Mouse (Mus musculus): ENCODE measurements around the gene Ccnb2. TPM values are rescaled to one million over a fixed set of nuclear protein-coding genes. Genes with fewer than 3 reads are reported as not detected.
"Not testable (repeated sequence)": the region's sequence is repeated elsewhere in the genome, so short reads cannot be mapped to it uniquely, and the experiment has no call there.

Gene Ccnb2
- 102 and 104 TPM in 2 replicates for total RNA-seq (2012; rRNA removed)
- total RNA-seq (2014; rRNA removed): 130 and 138 TPM in 2 replicates
- polyA plus RNA-seq (2012; ENCODE audit: insufficient read length, low read depth): 74.2 and 83.9 TPM in 2 replicates

GRCm38 (mm10) chr9:70421257-70422056 lies at the start of gene Ccnb2:
Gene Ccnb2 (minus strand): TSS chr9:70421547.
- dilution Hi-C loops (cut with MboI; ENCODE audit: extremely low pct_ligation_motif_present, extremely low pct_unique_long_range_greater_than_20kb, low sequenced_read_pairs) (no loop called here), in situ Hi-C loops (cut with MboI; ENCODE audit: low pct_ligation_motif_present, low pct_unique_long_range_greater_than_20kb, low sequenced_read_pairs) (no loop called here)
- peak; percentile 95 for DNase-seq (ENCODE audit: extremely low read depth)
- Histone ChIP-seq H3K36me3 (replicated peaks in 1 of 2; ENCODE audit: control insufficient read depth in 1 of 2, insufficient read depth in 1 of 2, low read length in 1 of 2) (peaks cover 36 to 48% of the 10 kb centered on the region in 2 experiments), H3K4me3 (replicated peaks in 1 of 3; ENCODE audit: low read depth in 2 of 3, low read length in 2 of 3, poor library complexity in 1 of 3) (peak within 1 kb of the TSS; percentile 82 to 91 (median 87)), H3K9me3 (replicated peaks; ENCODE audit: low read length) (no peaks in the 10 kb centered on the region), H3K27ac (ENCODE audit: insufficient read depth, low read depth) (peak within 1 kb of the TSS; percentile 1; the same call in 1 of the 2 replicates), H3K79me2 (replicated peaks; ENCODE audit: control insufficient read depth, extremely low read depth, insufficient read depth, poor library complexity, severe bottlenecking) (peaks cover 14% of the 10 kb centered on the region), H3K4me2 (ENCODE audit: insufficient read depth, low read depth, poor library complexity, severe bottlenecking) (peak within 1 kb of the TSS; percentile 94), H3K4me1 (ENCODE audit: control insufficient read depth in 1 of 2, insufficient read depth in 2 of 2) (peaks cover 0 to 19% of the 10 kb centered on the region in 2 experiments; a peak in 2 of 4 replicates), H3K27me3 (replicated peaks) (no peaks in the 10 kb centered on the region), H3K9ac (ENCODE audit: insufficient read depth, low read depth) (peak within 1 kb of the TSS; percentile 73)
- TF ChIP-seq POLR2A (IDR thresholded peaks at IDR 0.05; ENCODE audit: low read depth, low read length): peak; percentile 93
- TF ChIP-seq KAT2A (IDR thresholded peaks at IDR 0.05; ENCODE audit: insufficient replicate concordance, low read length): 0 out of 2 replicates have a peak, but pooled peaks have one; percentile 39
- TF ChIP-seq HCFC1 (IDR thresholded peaks at IDR 0.05; ENCODE audit: low read depth, low read length): peak; percentile 61
- no peak for TF ChIP-seq CHD1 (IDR thresholded peaks at IDR 0.05; ENCODE audit: low read depth, low read length)
- TF ChIP-seq TCF12 (IDR thresholded peaks at IDR 0.05; ENCODE audit: low read depth, low read length): no peak
- no peak for TF ChIP-seq MAX (IDR thresholded peaks at IDR 0.05; ENCODE audit: low read length)
- TF ChIP-seq CTCF (conservative IDR thresholded peaks at IDR 0.05 in 1 of 2, IDR thresholded peaks at IDR 0.05 in 1 of 2; ENCODE audit: low read depth in 2 of 2, low read length in 2 of 2): no peak
- no peak for TF ChIP-seq MAZ (IDR thresholded peaks at IDR 0.05; ENCODE audit: low read depth, low read length)
- peak; percentile 87 for TF ChIP-seq MXI1 (IDR thresholded peaks at IDR 0.05; ENCODE audit: low read depth, low read length)
- TF ChIP-seq BHLHE40 (IDR thresholded peaks at IDR 0.05; ENCODE audit: low read depth, low read length): no peak
- peak; percentile 88 for TF ChIP-seq ELF1 (IDR thresholded peaks at IDR 0.05; ENCODE audit: low read depth, low read length)
- TF ChIP-seq PAX5 (IDR thresholded peaks at IDR 0.05; ENCODE audit: low read length): no peak
- peak; percentile 49; the same call in 1 of the 2 replicates for TF ChIP-seq TBP (conservative IDR thresholded peaks at IDR 0.05; ENCODE audit: low read depth, low read length)
- peak; percentile 57; the same call in 1 of the 2 replicates for TF ChIP-seq NELFE (IDR thresholded peaks at IDR 0.05; ENCODE audit: low read depth, low read length)
- no peak for TF ChIP-seq USF2 (conservative IDR thresholded peaks at IDR 0.05; ENCODE audit: low read depth, low read length)
- TF ChIP-seq POLR2AphosphoS2 (IDR thresholded peaks at IDR 0.05; ENCODE audit: low read depth, low read length): peak; percentile 57; the same call in 1 of the 2 replicates
- no peak for TF ChIP-seq JUND (conservative IDR thresholded peaks at IDR 0.05; ENCODE audit: low read depth, low read length)
- TF ChIP-seq UBTF (IDR thresholded peaks at IDR 0.05; ENCODE audit: low read depth, low read length): no peak
- TF ChIP-seq CHD2 (IDR thresholded peaks at IDR 0.05; ENCODE audit: low read length): peak; percentile 58
- TF ChIP-seq JUN (IDR thresholded peaks at IDR 0.05; ENCODE audit: insufficient read depth, low read depth, low read length): no peak
- TF ChIP-seq ZNF384 (IDR thresholded peaks at IDR 0.05; ENCODE audit: low read depth, low read length): no peak
- TF ChIP-seq MYC (IDR thresholded peaks at IDR 0.05; ENCODE audit: low read depth, low read length): no peak
- peak; percentile 52 for TF ChIP-seq NRF1 (IDR thresholded peaks at IDR 0.05; ENCODE audit: low read depth, low read length)
- TF ChIP-seq MAFK (IDR thresholded peaks at IDR 0.05; ENCODE audit: insufficient replicate concordance, low read length): no peak
- TF ChIP-seq SMC3 (IDR thresholded peaks at IDR 0.05; ENCODE audit: low read depth, low read length): no peak
- TF ChIP-seq ZC3H11A (IDR thresholded peaks at IDR 0.05; ENCODE audit: low read depth, low read length): no peak

DNA sequence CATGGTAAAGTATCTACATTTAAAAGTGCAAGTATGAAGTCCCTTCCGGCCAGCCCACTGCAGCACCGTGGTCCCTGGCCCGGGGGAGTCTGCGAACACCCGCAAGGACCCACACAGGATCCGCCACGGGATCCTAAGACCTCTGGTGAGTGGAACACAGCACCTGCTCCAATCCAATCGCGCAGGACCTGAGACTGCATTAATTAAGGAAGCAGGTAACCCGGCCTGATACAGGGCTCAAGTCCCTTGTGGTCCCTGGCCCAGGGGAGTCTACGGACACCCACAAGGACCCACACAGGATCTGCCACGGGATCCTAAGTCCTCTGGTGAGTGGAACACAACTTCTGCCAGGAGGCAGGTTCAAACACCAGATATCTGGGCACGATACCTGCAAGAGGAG lies 41.7 kb upstream of the Ccnb2 start:
- H3K4me3 ChIP-seq (replicated peaks in 1 of 3; ENCODE audit: low read depth in 2 of 3, low read length in 2 of 3, poor library complexity in 1 of 3); H3K4me1 ChIP-seq (ENCODE audit: control insufficient read depth in 1 of 2, insufficient read depth in 2 of 2); DNase-seq (ENCODE audit: extremely low read depth); H3K27me3 ChIP-seq (replicated peaks); H3K79me2 ChIP-seq (replicated peaks; ENCODE audit: control insufficient read depth, extremely low read depth, insufficient read depth, poor library complexity, severe bottlenecking); H3K9ac ChIP-seq (ENCODE audit: insufficient read depth, low read depth); dilution Hi-C loops (cut with MboI; ENCODE audit: extremely low pct_ligation_motif_present, extremely low pct_unique_long_range_greater_than_20kb, low sequenced_read_pairs); H3K27ac ChIP-seq (ENCODE audit: insufficient read depth, low read depth); H3K9me3 ChIP-seq (replicated peaks; ENCODE audit: low read length); H3K4me2 ChIP-seq (ENCODE audit: insufficient read depth, low read depth, poor library complexity, severe bottlenecking); in situ Hi-C loops (cut with MboI; ENCODE audit: low pct_ligation_motif_present, low pct_unique_long_range_greater_than_20kb, low sequenced_read_pairs): not testable (repeated sequence)
- H3K36me3 ChIP-seq (replicated peaks in 1 of 2; ENCODE audit: control insufficient read depth in 1 of 2, insufficient read depth in 1 of 2, low read length in 1 of 2): peaks cover 27 to 39% of the 10 kb centered on the region in 2 experiments
